Mouse (Mus musculus) forebrain, embryonic 16.5 days (tissue): Measurements from ENCODE around the gene Rtbdn. TPM values are rescaled to one million over a fixed set of nuclear protein-coding genes. Genes with fewer than 3 reads are reported as not detected.
"Not testable (repeated sequence)": the region's sequence is repeated elsewhere in the genome, so short reads cannot be mapped to it uniquely, and the experiment has no call there.

ENCODE experiments used
- ATAC-seq: fragments of 200-750 bp; cut with Nextera tagmentation; 2 replicates; pipeline ENCODE4 v1.8.0; 2017; ENCODE audit warnings: mild to moderate bottlenecking, moderate library complexity
- H3K27ac ChIP-seq: fragments of 300-500 bp; sonication (generic); 2 replicates; pipeline ENCODE4 v1.5.1; 2014; ENCODE audit warnings: low read length, control low read depth
- H3K27me3 ChIP-seq: fragments of 300-500 bp; sonication (generic); replicated peaks from 2 replicates; pipeline ENCODE4 v1.6.1; 2014; ENCODE audit warnings: low read length; ENCODE audit not compliant: control insufficient read depth, insufficient read depth
- H3K36me3 ChIP-seq: fragments of 300-500 bp; sonication (generic); 2 replicates; pipeline ENCODE4 v1.6.1; 2014; ENCODE audit not compliant: control insufficient read depth, insufficient read depth
- H3K4me1 ChIP-seq: fragments of 300-500 bp; sonication (generic); replicated peaks from 2 replicates; pipeline ENCODE4 v1.6.1; 2014; ENCODE audit warnings: low read length; ENCODE audit not compliant: control insufficient read depth, insufficient read depth
- H3K4me2 ChIP-seq: fragments of 300-500 bp; sonication (generic); 2 replicates; pipeline ENCODE4 v1.6.1; 2014; ENCODE audit warnings: mild to moderate bottlenecking, low read length, control low read depth
- H3K4me3 ChIP-seq: fragments of 300-500 bp; sonication (generic); replicated peaks from 2 replicates; pipeline ENCODE4 v1.5.1; 2014; ENCODE audit warnings: mild to moderate bottlenecking, low read length, control low read depth
- H3K9ac ChIP-seq: fragments of 300-500 bp; sonication (generic); replicated peaks from 2 replicates; pipeline ENCODE4 v1.6.1; 2014; ENCODE audit warnings: low read depth, low read length, control low read depth
- H3K9me3 ChIP-seq: fragments of 300-500 bp; sonication (generic); 2 replicates; pipeline ENCODE4 v1.6.1; 2016; ENCODE audit warnings: low read length; ENCODE audit not compliant: control insufficient read depth
- WGBS: fragments of 180-500 bp; shearing (Covaris S2); extraction: QIAGEN DNeasy Blood & Tissue Kit; methylation state at CpG from one replicate; pipeline ENCODE4 v1.1.7; 2014; 5-methylcytosine and 5-hydroxymethylcytosine counted together
- polyA plus RNA-seq: library from polyadenylated mRNA; unstranded; fragments of >200 nt; fragmentation: Nextera tagmentation; extraction: Ambion mirVana; gene quantifications from 2 replicates; pipeline ENCODE4 v1.2.1, GENCODE M21; 2015

Gene Rtbdn
- 2.2 and 2.4 TPM in 2 replicates for polyA plus RNA-seq

GRCm38 (mm10) chr8:84946528-84947240 is at the start of gene Rtbdn:
Gene Rtbdn, plus strand, starts transcription at chr8:84946991.
- Histone ChIP-seq H3K4me3 (peak within 1 kb of the TSS; percentile 83), H3K9me3 (no peaks in the 10 kb centered on the region), H3K27me3 (peaks cover 35% of the 10 kb centered on the region), H3K36me3 (no peaks in the 10 kb centered on the region), H3K4me2 (peak within 1 kb of the TSS; percentile 87), H3K27ac (peak within 1 kb of the TSS; percentile 60), H3K4me1 (peaks cover 26% of the 10 kb centered on the region), H3K9ac (peak within 1 kb of the TSS; percentile 83)
- 4% methylated on average over 17 of the region's 17 CpGs for WGBS
- ATAC-seq, result 0 out of 2 replicates have a peak, but pooled peaks have one; percentile 27

GRCm38 (mm10) chr8:84901071-84901470 is 45.7 kb upstream of the Rtbdn start:
- Histone ChIP-seq H3K36me3 (no peaks in the 10 kb centered on the region), H3K27ac (no peak overlapping the region), H3K27me3 (no peaks in the 10 kb centered on the region), H3K4me3 (no peak overlapping the region), H3K9me3 (no peaks in the 10 kb centered on the region), H3K4me2 (no peak overlapping the region), H3K4me1 (peaks cover 10% of the 10 kb centered on the region), H3K9ac (no peak overlapping the region)
- no peak for ATAC-seq
- WGBS, result 68% methylated on average over 4 of the region's 4 CpGs

GRCm38 (mm10) chr8:84901752-84902151 is 45.0 kb upstream of the Rtbdn start, which contains the start of gene Klf1:
Gene Klf1, plus strand, starts transcription at chr8:84901928.
- Histone ChIP-seq H3K4me2 (peak within 1 kb of the TSS; percentile 91), H3K9ac (peak within 1 kb of the TSS; percentile 58), H3K27ac (no peak within 1 kb of the TSS), H3K4me1 (peaks cover 10% of the 10 kb centered on the region), H3K4me3 (peak within 1 kb of the TSS; percentile 54), H3K36me3 (no peaks in the 10 kb centered on the region), H3K9me3 (no peaks in the 10 kb centered on the region), H3K27me3 (no peaks in the 10 kb centered on the region)
- ATAC-seq, result no peak
- whole genome bisulfite sequencing, result 78% methylated on average over 3 of the region's 3 CpGs

- Histone ChIP-seq H3K27ac (no peak overlapping the region), H3K4me3 (peak overlapping the region; percentile 54), H3K36me3 (no peaks in the 10 kb centered on the region), H3K27me3 (no peaks in the 10 kb centered on the region), H3K4me2 (peak overlapping the region; percentile 91), H3K9me3 (no peaks in the 10 kb centered on the region), H3K4me1 (peaks cover 10% of the 10 kb centered on the region), H3K9ac (peak overlapping the region; percentile 58)
- ATAC-seq, result peak; percentile 10; the same call in 1 of the 2 replicates
- 2% methylated on average over 24 of the region's 24 CpGs for WGBS
These were observed 44.3 kb upstream of the Rtbdn start for GRCm38 (mm10) chr8:84902367-84902919.

- Histone ChIP-seq H3K4me3 (peak overlapping the region; percentile 54), H3K4me1 (peaks cover 11% of the 10 kb centered on the region), H3K27me3 (no peaks in the 10 kb centered on the region), H3K9me3 (no peaks in the 10 kb centered on the region), H3K27ac (no peak overlapping the region), H3K36me3 (no peaks in the 10 kb centered on the region), H3K9ac (peak overlapping the region; percentile 58), H3K4me2 (peak overlapping the region; percentile 91)
- ATAC-seq, result peak; percentile 90
- WGBS, result under 1% methylated on average over 66 of the region's 68 CpGs
These were observed 43.7 kb upstream of the Rtbdn start for GRCm38 (mm10) chr8:84902920-84903661.

GRCm38 (mm10) chr8:84904351-84904750 is 42.4 kb upstream of the Rtbdn start:
- ATAC-seq, result no peak
- H3K4me3 ChIP-seq, result no peak overlapping the region
- no peaks in the 10 kb centered on the region for H3K27me3 ChIP-seq
- WGBS, result 89% methylated on average over 7 of the region's 7 CpGs
- H3K4me1 ChIP-seq, result peaks cover 20% of the 10 kb centered on the region
- no peaks in the 10 kb centered on the region for H3K9me3 ChIP-seq
- H3K36me3 ChIP-seq, result no peaks in the 10 kb centered on the region
- no peak overlapping the region for H3K27ac ChIP-seq
- no peak overlapping the region for H3K4me2 ChIP-seq
- no peak overlapping the region for H3K9ac ChIP-seq

- Histone ChIP-seq H3K27ac (no peak overlapping the region), H3K9ac (no peak overlapping the region), H3K9me3 (no peaks in the 10 kb centered on the region), H3K27me3 (no peaks in the 10 kb centered on the region), H3K4me2 (no peak overlapping the region), H3K36me3 (peaks cover 5% of the 10 kb centered on the region), H3K4me1 (peaks cover 20% of the 10 kb centered on the region), H3K4me3 (no peak overlapping the region)
- ATAC-seq, result no peak
- 97% methylated on average over 9 of the region's 9 CpGs for WGBS
These were observed 39.8 kb upstream of the Rtbdn start for GRCm38 (mm10) chr8:84907037-84907436.

GRCm38 (mm10) chr8:84907493-84907892 is 39.3 kb upstream of the Rtbdn start:
- Histone ChIP-seq H3K9ac (no peak overlapping the region), H3K4me2 (no peak overlapping the region), H3K4me1 (peaks cover 19% of the 10 kb centered on the region), H3K27ac (no peak overlapping the region), H3K4me3 (no peak overlapping the region), H3K27me3 (no peaks in the 10 kb centered on the region), H3K36me3 (peaks cover 10% of the 10 kb centered on the region), H3K9me3 (no peaks in the 10 kb centered on the region)
- WGBS, result 80% methylated on average over 8 of the region's 8 CpGs
- ATAC-seq, result no peak

GRCm38 (mm10) chr8:84907979-84908378 is 38.8 kb upstream of the Rtbdn start:
- peak overlapping the region; percentile 48 for H3K4me3 ChIP-seq
- H3K27me3 ChIP-seq, H3K9me3 ChIP-seq, ATAC-seq, H3K27ac ChIP-seq, H3K9ac ChIP-seq: not testable (repeated sequence)
- H3K4me2 ChIP-seq, result peak overlapping the region; percentile 67
- 31% methylated on average over 6 of the region's 7 CpGs for WGBS
- peaks cover 18% of the 10 kb centered on the region for H3K4me1 ChIP-seq
- H3K36me3 ChIP-seq, result peaks cover 14% of the 10 kb centered on the region
